Mouse (Mus musculus) megakaryocyte progenitor cell, adult 5-6 weeks (primary cell): ENCODE data around the gene Lyrm9. TPM values are rescaled to one million over a fixed set of nuclear protein-coding genes. Genes with fewer than 3 reads are reported as not detected.
"Not testable (repeated sequence)": the region's sequence is repeated elsewhere in the genome, so short reads cannot be mapped to it uniquely, and the experiment has no call there.

Experiments
- ATAC-seq: replicated peaks from 2 replicates; pipeline ENCODE4 v1.8.0; 2016; ENCODE audit warnings: mild to moderate bottlenecking, moderate TSS enrichment, inconsistent platforms; ENCODE audit not compliant: poor library complexity
- total RNA-seq, 2 experiments: library from RNA; stranded (forward) in 1 of 2; stranded (reverse) in 1 of 2; fragments of 157-497, 149-512 nt in 1 of 2; fragments of 200-1000 nt in 1 of 2; gene quantifications; 2 replicates each; pipeline versions ENCODE4 v1.2.3 to v1.2.4; 2015 to 2017

Lyrm9 gene
- total RNA-seq, 2 experiments from 2014 or later: 8.4 to 58.6 TPM

GRCm38 (mm10) chr11:78847884-78848848 lies 21.8 kb downstream of the Lyrm9 start:
- ATAC-seq: no peak

GRCm38 (mm10) chr11:78849859-78850258 lies 23.5 kb downstream of the Lyrm9 start:
- ATAC-seq: no peak

- ATAC-seq: no peak
Measured at GRCm38 (mm10) chr11:78851216-78851870, 25.0 kb downstream of the Lyrm9 start.

- no peak for ATAC-seq
Measured at GRCm38 (mm10) chr11:78851871-78852265, 25.5 kb downstream of the Lyrm9 start.

- no peak for ATAC-seq
Measured at GRCm38 (mm10) chr11:78852529-78852928, 26.1 kb downstream of the Lyrm9 start.

GRCm38 (mm10) chr11:78856310-78856709 lies 29.9 kb downstream of the Lyrm9 start:
- peak; percentile 97 for ATAC-seq

- no peak for ATAC-seq
Measured at GRCm38 (mm10) chr11:78857611-78858010, 31.2 kb downstream of the Lyrm9 start.

- peak; percentile 61; the same call in 1 of the 2 replicates for ATAC-seq
Measured at GRCm38 (mm10) chr11:78863898-78864297, 37.5 kb downstream of the Lyrm9 start.

GRCm38 (mm10) chr11:78864567-78865278 lies 38.3 kb downstream of the Lyrm9 start:
- peak; percentile 76 for ATAC-seq

GRCm38 (mm10) chr11:78865314-78865713 lies 38.9 kb downstream of the Lyrm9 start:
- ATAC-seq: no peak

- no peak for ATAC-seq
Measured at GRCm38 (mm10) chr11:78866486-78866885, 40.1 kb downstream of the Lyrm9 start.

- no peak for ATAC-seq
Measured at GRCm38 (mm10) chr11:78867696-78868095, 41.3 kb downstream of the Lyrm9 start.

GRCm38 (mm10) chr11:78869205-78869604 lies 42.8 kb downstream of the Lyrm9 start:
- not testable (repeated sequence) for ATAC-seq

- no peak for ATAC-seq
Measured at GRCm38 (mm10) chr11:78870891-78871290, 44.5 kb downstream of the Lyrm9 start.

- no peak for ATAC-seq
Measured at GRCm38 (mm10) chr11:78872782-78873181, 46.4 kb downstream of the Lyrm9 start.

- ATAC-seq: no peak
Measured at GRCm38 (mm10) chr11:78879727-78880126, 53.3 kb downstream of the Lyrm9 start.

GRCm38 (mm10) chr11:78886693-78887092 lies 60.3 kb downstream of the Lyrm9 start:
- ATAC-seq: no peak

GRCm38 (mm10) chr11:78887102-78887971 lies 61.0 kb downstream of the Lyrm9 start:
- ATAC-seq: peak; percentile 57

- ATAC-seq: no peak
Measured at GRCm38 (mm10) chr11:78889156-78889555, 62.8 kb downstream of the Lyrm9 start.
